Mouse (Mus musculus) inflammation-experienced regulatory T-cells, adult 6 months (primary cell): ENCODE measurements at regions not wholly inside any gene's neighbourhood (a gene's known extent, or its start where the extent isn't known, plus 50 kb on each side); places are given as distances from the start of the nearest gene placed in this dataset.

Experiments used
- ATAC-seq: one replicate; pipeline ENCODE4 v1.8.0; 2017

GRCm38 (mm10) chr4:150724823-150725222 is 72.8 kb upstream of the Slc45a1 start:
- ATAC-seq = no peak

GRCm38 (mm10) chr4:150721619-150722283 is 69.8 kb upstream of the Slc45a1 start:
- no peak for ATAC-seq

GRCm38 (mm10) chr4:150717866-150718265 is 65.9 kb upstream of the Slc45a1 start:
- ATAC-seq = no peak

- ATAC-seq = no peak
Measured at GRCm38 (mm10) chr4:150715051-150715450, 63.1 kb upstream of the Slc45a1 start.

- no peak for ATAC-seq
Measured at GRCm38 (mm10) chr4:150713291-150713690, 61.3 kb upstream of the Slc45a1 start.

GRCm38 (mm10) chr4:150712856-150713255 is 60.9 kb upstream of the Slc45a1 start:
- no peak for ATAC-seq

- ATAC-seq = no peak
Measured at GRCm38 (mm10) chr4:150711646-150712045, 59.7 kb upstream of the Slc45a1 start.

GRCm38 (mm10) chr4:150709391-150710130 is 57.6 kb upstream of the Slc45a1 start:
- ATAC-seq = no peak

- no peak for ATAC-seq
Measured at GRCm38 (mm10) chr4:150708572-150708984, 56.6 kb upstream of the Slc45a1 start.

- ATAC-seq = no peak
Measured at GRCm38 (mm10) chr4:150707725-150708571, 56.0 kb upstream of the Slc45a1 start.

- ATAC-seq = no peak
Measured at GRCm38 (mm10) chr4:150706793-150707724, 55.1 kb upstream of the Slc45a1 start.

GRCm38 (mm10) chr4:150706291-150706690 is 54.3 kb upstream of the Slc45a1 start:
- ATAC-seq = no peak

- no peak for ATAC-seq
Measured at GRCm38 (mm10) chr4:150703266-150703665, 51.3 kb upstream of the Slc45a1 start.
